Mouse (Mus musculus): ENCODE measurements around the gene Pla2g4c. TPM values are rescaled to one million over a fixed set of nuclear protein-coding genes. Genes with fewer than 3 reads are reported as not detected.

The Pla2g4c gene
- polyA plus RNA-seq, 1 experiment from 2014 or later: 1.1 TPM

GRCm38 (mm10) chr7:13293878-13294855 lies 30.3 kb upstream of the Pla2g4c start:
- no peaks in the 10 kb centered on the region for H3K27me3 ChIP-seq (ENCODE audit: control insufficient read depth, insufficient read depth, low read length)
- H3K9ac ChIP-seq (ENCODE audit: low read length): no peak overlapping the region
- no peak overlapping the region for H3K4me2 ChIP-seq (ENCODE audit: low read depth, low read length)
- no peaks in the 10 kb centered on the region for H3K9me3 ChIP-seq (replicated peaks; ENCODE audit: control insufficient read depth, low read length)
- no peak overlapping the region for H3K4me3 ChIP-seq (replicated peaks; ENCODE audit: low read length)
- H3K4me1 ChIP-seq (ENCODE audit: control insufficient read depth, insufficient read depth, low read length): no peaks in the 10 kb centered on the region
- WGBS: 82% methylated on average over 11 of the region's 11 CpGs
- no peak overlapping the region for H3K27ac ChIP-seq (ENCODE audit: low read length)
- no peak for ATAC-seq (ENCODE audit: insufficient read depth, low FRiP score)
- peaks cover 27% of the 10 kb centered on the region for H3K36me3 ChIP-seq (ENCODE audit: control insufficient read depth, insufficient read depth, low read length)

- no peak for ATAC-seq (ENCODE audit: insufficient read depth, low FRiP score)
- Histone ChIP-seq H3K4me2 (ENCODE audit: low read depth, low read length) (no peak overlapping the region), H3K36me3 (ENCODE audit: control insufficient read depth, insufficient read depth, low read length) (peaks cover 27% of the 10 kb centered on the region), H3K9ac (ENCODE audit: low read length) (no peak overlapping the region), H3K27ac (ENCODE audit: low read length) (no peak overlapping the region), H3K9me3 (replicated peaks; ENCODE audit: control insufficient read depth, low read length) (no peaks in the 10 kb centered on the region), H3K4me1 (ENCODE audit: control insufficient read depth, insufficient read depth, low read length) (no peaks in the 10 kb centered on the region), H3K4me3 (replicated peaks; ENCODE audit: low read length) (no peak overlapping the region), H3K27me3 (ENCODE audit: control insufficient read depth, insufficient read depth, low read length) (no peaks in the 10 kb centered on the region)
- WGBS: 92% methylated on average over 7 of the region's 7 CpGs
Measured at GRCm38 (mm10) chr7:13295256-13295655, 29.2 kb upstream of the Pla2g4c start.

- 85% methylated on average over 1 of the region's 1 CpGs for WGBS
- Histone ChIP-seq H3K9me3 (replicated peaks; ENCODE audit: control insufficient read depth, low read length) (no peaks in the 10 kb centered on the region), H3K4me2 (ENCODE audit: low read depth, low read length) (no peak overlapping the region), H3K27ac (ENCODE audit: low read length) (no peak overlapping the region), H3K9ac (ENCODE audit: low read length) (no peak overlapping the region), H3K4me1 (ENCODE audit: control insufficient read depth, insufficient read depth, low read length) (no peaks in the 10 kb centered on the region), H3K4me3 (replicated peaks; ENCODE audit: low read length) (no peak overlapping the region), H3K27me3 (ENCODE audit: control insufficient read depth, insufficient read depth, low read length) (no peaks in the 10 kb centered on the region), H3K36me3 (ENCODE audit: control insufficient read depth, insufficient read depth, low read length) (peaks cover 20% of the 10 kb centered on the region)
- no peak for ATAC-seq (ENCODE audit: insufficient read depth, low FRiP score)
Measured at GRCm38 (mm10) chr7:13297636-13298035, 26.8 kb upstream of the Pla2g4c start.

- Histone ChIP-seq H3K27ac (ENCODE audit: low read length) (no peak overlapping the region), H3K9me3 (replicated peaks; ENCODE audit: control insufficient read depth, low read length) (no peaks in the 10 kb centered on the region), H3K4me3 (replicated peaks; ENCODE audit: low read length) (no peak overlapping the region), H3K27me3 (ENCODE audit: control insufficient read depth, insufficient read depth, low read length) (no peaks in the 10 kb centered on the region), H3K36me3 (ENCODE audit: control insufficient read depth, insufficient read depth, low read length) (peaks cover 18% of the 10 kb centered on the region), H3K4me1 (ENCODE audit: control insufficient read depth, insufficient read depth, low read length) (no peaks in the 10 kb centered on the region), H3K4me2 (ENCODE audit: low read depth, low read length) (no peak overlapping the region), H3K9ac (ENCODE audit: low read length) (no peak overlapping the region)
- 93% methylated on average over 5 of the region's 5 CpGs for WGBS
- no peak for ATAC-seq (ENCODE audit: insufficient read depth, low FRiP score)
Measured at GRCm38 (mm10) chr7:13298821-13299220, 25.6 kb upstream of the Pla2g4c start.

- Histone ChIP-seq H3K4me1 (ENCODE audit: control insufficient read depth, insufficient read depth, low read length) (no peaks in the 10 kb centered on the region), H3K27me3 (ENCODE audit: control insufficient read depth, insufficient read depth, low read length) (no peaks in the 10 kb centered on the region), H3K27ac (ENCODE audit: low read length) (no peak overlapping the region), H3K9ac (ENCODE audit: low read length) (no peak overlapping the region), H3K4me2 (ENCODE audit: low read depth, low read length) (no peak overlapping the region), H3K4me3 (replicated peaks; ENCODE audit: low read length) (no peak overlapping the region), H3K9me3 (replicated peaks; ENCODE audit: control insufficient read depth, low read length) (no peaks in the 10 kb centered on the region), H3K36me3 (ENCODE audit: control insufficient read depth, insufficient read depth, low read length) (peaks cover 13% of the 10 kb centered on the region)
- 93% methylated on average over 1 of the region's 1 CpGs for WGBS
- no peak for ATAC-seq (ENCODE audit: insufficient read depth, low FRiP score)
Measured at GRCm38 (mm10) chr7:13301643-13302042, 22.8 kb upstream of the Pla2g4c start.

GRCm38 (mm10) chr7:13302780-13303179 lies 21.7 kb upstream of the Pla2g4c start:
- no peak overlapping the region for H3K4me3 ChIP-seq (replicated peaks; ENCODE audit: low read length)
- H3K9ac ChIP-seq (ENCODE audit: low read length): no peak overlapping the region
- H3K36me3 ChIP-seq (ENCODE audit: control insufficient read depth, insufficient read depth, low read length): peaks cover 19% of the 10 kb centered on the region
- no peak for ATAC-seq (ENCODE audit: insufficient read depth, low FRiP score)
- H3K4me1 ChIP-seq (ENCODE audit: control insufficient read depth, insufficient read depth, low read length): no peaks in the 10 kb centered on the region
- WGBS: 71% methylated on average over 2 of the region's 2 CpGs
- H3K27ac ChIP-seq (ENCODE audit: low read length): no peak overlapping the region
- no peaks in the 10 kb centered on the region for H3K27me3 ChIP-seq (ENCODE audit: control insufficient read depth, insufficient read depth, low read length)
- no peak overlapping the region for H3K4me2 ChIP-seq (ENCODE audit: low read depth, low read length)
- H3K9me3 ChIP-seq (replicated peaks; ENCODE audit: control insufficient read depth, low read length): no peaks in the 10 kb centered on the region

- H3K27ac ChIP-seq (ENCODE audit: low read length): no peak overlapping the region
- no peaks in the 10 kb centered on the region for H3K9me3 ChIP-seq (replicated peaks; ENCODE audit: control insufficient read depth, low read length)
- no peak overlapping the region for H3K4me2 ChIP-seq (ENCODE audit: low read depth, low read length)
- no peak for ATAC-seq (ENCODE audit: insufficient read depth, low FRiP score)
- no peaks in the 10 kb centered on the region for H3K4me1 ChIP-seq (ENCODE audit: control insufficient read depth, insufficient read depth, low read length)
- no peak overlapping the region for H3K9ac ChIP-seq (ENCODE audit: low read length)
- no peaks in the 10 kb centered on the region for H3K27me3 ChIP-seq (ENCODE audit: control insufficient read depth, insufficient read depth, low read length)
- peaks cover 21% of the 10 kb centered on the region for H3K36me3 ChIP-seq (ENCODE audit: control insufficient read depth, insufficient read depth, low read length)
- no peak overlapping the region for H3K4me3 ChIP-seq (replicated peaks; ENCODE audit: low read length)
Measured at GRCm38 (mm10) chr7:13303372-13303771, 21.1 kb upstream of the Pla2g4c start.

GRCm38 (mm10) chr7:13309407-13309806 lies 15.0 kb upstream of the Pla2g4c start:
- no peak overlapping the region for H3K9ac ChIP-seq (ENCODE audit: low read length)
- peaks cover 24% of the 10 kb centered on the region; the same call in 1 of the 2 replicates for H3K36me3 ChIP-seq (ENCODE audit: control insufficient read depth, insufficient read depth, low read length)
- WGBS: 88% methylated on average over 2 of the region's 2 CpGs

GRCm38 (mm10) chr7:13310493-13311199 lies 13.8 kb upstream of the Pla2g4c start:
- WGBS: 80% methylated on average over 6 of the region's 6 CpGs
- H3K4me2 ChIP-seq (ENCODE audit: low read depth, low read length): no peak overlapping the region
- no peak for ATAC-seq (ENCODE audit: insufficient read depth, low FRiP score)
- H3K9me3 ChIP-seq (replicated peaks; ENCODE audit: control insufficient read depth, low read length): no peaks in the 10 kb centered on the region
- peaks cover 24% of the 10 kb centered on the region; the same call in 1 of the 2 replicates for H3K36me3 ChIP-seq (ENCODE audit: control insufficient read depth, insufficient read depth, low read length)
- H3K4me1 ChIP-seq (ENCODE audit: control insufficient read depth, insufficient read depth, low read length): peaks cover 5% of the 10 kb centered on the region; the same call in 1 of the 2 replicates
- H3K9ac ChIP-seq (ENCODE audit: low read length): no peak overlapping the region
- no peaks in the 10 kb centered on the region for H3K27me3 ChIP-seq (ENCODE audit: control insufficient read depth, insufficient read depth, low read length)
- no peak overlapping the region for H3K4me3 ChIP-seq (replicated peaks; ENCODE audit: low read length)
- no peak overlapping the region for H3K27ac ChIP-seq (ENCODE audit: low read length)

More at GRCm38 (mm10) chr7:13309407-13309806, 15.0 kb upstream of the Pla2g4c start:
- H3K27ac ChIP-seq (ENCODE audit: low read length): no peak overlapping the region
- H3K27me3 ChIP-seq (ENCODE audit: control insufficient read depth, insufficient read depth, low read length): no peaks in the 10 kb centered on the region
- no peaks in the 10 kb centered on the region for H3K9me3 ChIP-seq (replicated peaks; ENCODE audit: control insufficient read depth, low read length)
- peaks cover 4% of the 10 kb centered on the region; the same call in 1 of the 2 replicates for H3K4me1 ChIP-seq (ENCODE audit: control insufficient read depth, insufficient read depth, low read length)
- H3K4me2 ChIP-seq (ENCODE audit: low read depth, low read length): no peak overlapping the region
- no peak overlapping the region for H3K4me3 ChIP-seq (replicated peaks; ENCODE audit: low read length)
- no peak for ATAC-seq (ENCODE audit: insufficient read depth, low FRiP score)

All from stomach, embryonic 16.5 days (tissue).